Mouse (Mus musculus) small intestine, adult 2 months (tissue): ENCODE results near the gene Mpc1.

ENCODE experiments used
- CTCF ChIP-seq: fragments of 200-500 bp; IDR thresholded peaks from 2 replicates; pipeline ENCODE4 v1.5.1; 2012; ENCODE audit warnings: low read depth, mild to moderate bottlenecking, control low read depth, inconsistent platforms, low read length, moderate library complexity, mixed read lengths; ENCODE audit not compliant: insufficient replicate concordance, insufficient read length; ENCODE audit errors: extremely low read depth
- POLR2A ChIP-seq: fragments of 200-500 bp; IDR thresholded peaks from 2 replicates; pipeline ENCODE4 v1.6.1; 2012; ENCODE audit warnings: low read depth, mild to moderate bottlenecking, control low read depth, inconsistent platforms, low read length, moderate library complexity

- TF ChIP-seq POLR2A, result no peak
- no peak for TF ChIP-seq CTCF
These were observed 5.4 kb upstream of the Mpc1 start for GRCm38 (mm10) chr17:8277266-8277665.
